In genomic region chr7:24454199-24454598, GRCm38 (mm10) we compare ENCODE assay signal across 23 mouse cellular contexts. TPM values are rescaled to one million over a fixed set of nuclear protein-coding genes. Genes with fewer than 3 reads are reported as not detected.
"Had no signal": no experiment of that assay in that cellular context is flagged by ENCODE, and none has a peak within 500 bp of the region (broad histone marks: within the 10 kb centered on the region; RNA-seq: fewer than 3 reads in every experiment).

No protein-coding gene starts in this region.

- DNase-seq: lung, adult 18-20 months; lung, embryonic 14.5 days; lung, postnatal 10 days; lung, postnatal 4 days; midbrain, embryonic 14.5 days; right cerebral cortex, adult 18-20 months; right cerebral cortex, postnatal 25 days; right cerebral cortex, postnatal 4 days; spleen, adult 18-20 months; thymus, adult 18-20 months; thymus, postnatal 25 days had no signal

RNA-seq across cellular contexts. Expression of gene Irgc1, which starts 2.1 kb away (rescaled TPM):
- total RNA-seq: megakaryocyte-erythroid progenitor cell, adult 5-6 weeks; monocyte, adult 5-6 weeks had no signal
- polyA plus RNA-seq: liver, embryonic 16.5 days; lung, embryonic 14.5 days; lung, embryonic 16.5 days; midbrain, embryonic 10.5 days; midbrain, embryonic 12.5 days; midbrain, embryonic 14.5 days; midbrain, embryonic 16.5 days; neural tube, embryonic 12.5 days; neural tube, embryonic 14.5 days; stomach, embryonic 14.5 days had no signal

RNA-seq across cellular contexts. Expression of gene Cadm4, which starts 27.6 kb away (rescaled TPM):
- total RNA-seq: megakaryocyte, adult 5-6 weeks; megakaryocyte-erythroid progenitor cell, adult 5-6 weeks; monocyte, adult 5-6 weeks; neutrophil, adult 5-6 weeks had no signal

RNA-seq across cellular contexts. Expression of gene Zfp428, which starts 52.6 kb away (rescaled TPM):
- total RNA-seq: neutrophil, adult 5-6 weeks had no signal
